Mouse (Mus musculus): ENCODE measurements around the gene Pop7. TPM values are rescaled to one million over a fixed set of nuclear protein-coding genes. Genes with fewer than 3 reads are reported as not detected.

The Pop7 gene
- total and polyA plus RNA-seq, 3 experiments = 61.1 to 79.8 TPM; not detected in 1

GRCm38 (mm10) chr5:137541768-137542540 lies 39.6 kb upstream of the Pop7 start:
- Histone ChIP-seq H3K27ac (ENCODE audit: control insufficient read depth, low read depth, low read length) (no peak overlapping the region), H3K36me3 (ENCODE audit: control insufficient read depth in 1 of 2, insufficient read depth in 2 of 2, low read length in 2 of 2) (no peaks in the 10 kb centered on the region), H3K9ac (ENCODE audit: control insufficient read depth, low read depth, low read length, poor library complexity, severe bottlenecking) (no peak overlapping the region), H3K4me3 (ENCODE audit: control insufficient read depth in 1 of 2, insufficient read depth in 1 of 2, low read depth in 2 of 2, low read length in 2 of 2) (no peak overlapping the region), H3K79me2 (ENCODE audit: control insufficient read depth, insufficient read depth, low read length, poor library complexity) (no peaks in the 10 kb centered on the region), H3K27me3 (ENCODE audit: control insufficient read depth in 1 of 2, insufficient read depth in 2 of 2, low read length in 2 of 2) (no peaks in the 10 kb centered on the region), H3K9me3 (replicated peaks; ENCODE audit: insufficient read depth, low read length) (no peaks in the 10 kb centered on the region), H3K4me1 (ENCODE audit: control insufficient read depth in 1 of 2, insufficient read depth in 2 of 2, low read length in 2 of 2) (no peaks in the 10 kb centered on the region)
- no peak for TF ChIP-seq SIN3A (IDR thresholded peaks at IDR 0.05; ENCODE audit: low read length)
- no peak for TF ChIP-seq ZKSCAN1 (IDR thresholded peaks at IDR 0.05; ENCODE audit: low read depth, low read length)
- peak; percentile 48 for DNase-seq (ENCODE audit: low read depth, low spot score)

GRCm38 (mm10) chr5:137540991-137541390 lies 38.7 kb upstream of the Pop7 start:
- Histone ChIP-seq H3K9ac (ENCODE audit: control insufficient read depth, low read depth, low read length, poor library complexity, severe bottlenecking) (no peak overlapping the region), H3K4me3 (ENCODE audit: control insufficient read depth in 1 of 2, insufficient read depth in 1 of 2, low read depth in 2 of 2, low read length in 2 of 2) (no peak overlapping the region), H3K9me3 (replicated peaks; ENCODE audit: insufficient read depth, low read length) (no peaks in the 10 kb centered on the region), H3K27me3 (ENCODE audit: control insufficient read depth in 1 of 2, insufficient read depth in 2 of 2, low read length in 2 of 2) (no peaks in the 10 kb centered on the region), H3K4me1 (ENCODE audit: control insufficient read depth in 1 of 2, insufficient read depth in 2 of 2, low read length in 2 of 2) (no peaks in the 10 kb centered on the region), H3K36me3 (ENCODE audit: control insufficient read depth in 1 of 2, insufficient read depth in 2 of 2, low read length in 2 of 2) (no peaks in the 10 kb centered on the region), H3K79me2 (ENCODE audit: control insufficient read depth, insufficient read depth, low read length, poor library complexity) (no peaks in the 10 kb centered on the region), H3K27ac (ENCODE audit: control insufficient read depth, low read depth, low read length) (no peak overlapping the region)
- TF ChIP-seq E2F4 (IDR thresholded peaks at IDR 0.05; ENCODE audit: borderline replicate concordance, low read depth, low read length) (no peak), CTCF (IDR thresholded peaks at IDR 0.05 in 2 of 3, conservative IDR thresholded peaks at IDR 0.05 in 1 of 3; ENCODE audit: control insufficient read depth in 1 of 3, insufficient read depth in 1 of 3, low read depth in 2 of 3, low read length in 3 of 3, poor library complexity in 1 of 3, severe bottlenecking in 1 of 3) (no peak), ZC3H11A (IDR thresholded peaks at IDR 0.05; ENCODE audit: low read depth, low read length) (no peak), POLR2A (IDR thresholded peaks at IDR 0.05; ENCODE audit: control insufficient read depth in 1 of 2, insufficient read depth in 1 of 2, low read depth in 1 of 2, low read length in 2 of 2, poor library complexity in 1 of 2) (no peak), CHD2 (IDR thresholded peaks at IDR 0.05; ENCODE audit: low read length) (no peak), JUND (IDR thresholded peaks at IDR 0.05; ENCODE audit: low read depth, low read length) (no peak), ZNF384 (IDR thresholded peaks at IDR 0.05; ENCODE audit: low read depth, low read length) (no peak), NRF1 (IDR thresholded peaks at IDR 0.05; ENCODE audit: insufficient read depth, low read depth, low read length, poor library complexity, severe bottlenecking) (no peak)
- no peak for DNase-seq (ENCODE audit: low read depth, low spot score)

- Histone ChIP-seq H3K9ac (ENCODE audit: control insufficient read depth, low read depth, low read length, poor library complexity, severe bottlenecking) (no peak overlapping the region), H3K79me2 (ENCODE audit: control insufficient read depth, insufficient read depth, low read length, poor library complexity) (no peaks in the 10 kb centered on the region), H3K4me3 (ENCODE audit: control insufficient read depth in 1 of 2, insufficient read depth in 1 of 2, low read depth in 2 of 2, low read length in 2 of 2) (no peak overlapping the region), H3K27me3 (ENCODE audit: control insufficient read depth in 1 of 2, insufficient read depth in 2 of 2, low read length in 2 of 2) (no peaks in the 10 kb centered on the region), H3K9me3 (replicated peaks; ENCODE audit: insufficient read depth, low read length) (no peaks in the 10 kb centered on the region), H3K4me1 (ENCODE audit: control insufficient read depth in 1 of 2, insufficient read depth in 2 of 2, low read length in 2 of 2) (peaks cover 4 to 5% of the 10 kb centered on the region in 2 experiments; a peak in 1 of 4 replicates), H3K27ac (ENCODE audit: control insufficient read depth, low read depth, low read length) (no peak overlapping the region), H3K36me3 (ENCODE audit: control insufficient read depth in 1 of 2, insufficient read depth in 2 of 2, low read length in 2 of 2) (peaks cover 0 to 3% of the 10 kb centered on the region in 2 experiments; a peak in 1 of 4 replicates)
- TF ChIP-seq KAT2A (conservative IDR thresholded peaks at IDR 0.05; ENCODE audit: low read depth, low read length) = no peak
- TF ChIP-seq UBTF (IDR thresholded peaks at IDR 0.05; ENCODE audit: borderline replicate concordance, insufficient read depth, low read depth, low read length) = no peak
- no peak for TF ChIP-seq ZNF384 (IDR thresholded peaks at IDR 0.05; ENCODE audit: low read depth, low read length)
- no peak for TF ChIP-seq SMC3 (IDR thresholded peaks at IDR 0.05; ENCODE audit: low read depth, low read length)
- TF ChIP-seq TAL1 (IDR thresholded peaks at IDR 0.05; ENCODE audit: low read length) = no peak
- no peak for TF ChIP-seq GABPA (IDR thresholded peaks at IDR 0.05; ENCODE audit: low read depth, low read length)
- no peak for TF ChIP-seq POLR2AphosphoS2 (IDR thresholded peaks at IDR 0.05; ENCODE audit: low read length)
- no peak for TF ChIP-seq HCFC1 (IDR thresholded peaks at IDR 0.05; ENCODE audit: low read depth, low read length)
- no peak for TF ChIP-seq ZMIZ1 (IDR thresholded peaks at IDR 0.05; ENCODE audit: low read depth, low read length)
- TF ChIP-seq MYC (IDR thresholded peaks at IDR 0.05; ENCODE audit: low read depth, low read length) = no peak
- DNase-seq (ENCODE audit: low read depth, low spot score) = peak; percentile 44
Observed at GRCm38 (mm10) chr5:137539291-137539801, 37.0 kb upstream of the Pop7 start.
